In genomic region chr17:14960951-14961556, GRCm38 (mm10) we compare ENCODE assay signal across 7 mouse cellular contexts. TPM values are rescaled to one million over a fixed set of nuclear protein-coding genes. Genes with fewer than 3 reads are reported as not detected.
DNase-seq lines count a peak whose midpoint lies in the region; ATAC-seq lines count a peak whose summit lies in the region.
"Not testable (repeated sequence)": the region's sequence is repeated elsewhere in the genome, so short reads cannot be mapped to it uniquely, and the experiment has no call there.

Gene Phf10, minus strand, starts transcription at chr17:14961273.

- WGBS in embryonic facial prominence, embryonic 13.5 days = under 1% methylated on average over 47 of the region's 100 CpGs
- under 1% methylated on average over 43 of the region's 100 CpGs for WGBS in limb, embryonic 11.5 days

- H3K27me3 ChIP-seq in embryonic facial prominence, embryonic 13.5 days; limb, embryonic 11.5 days (ENCODE audit: control insufficient read depth, insufficient read depth, low read length): not testable (repeated sequence)

- H3K9me3 ChIP-seq in embryonic facial prominence, embryonic 13.5 days; limb, embryonic 11.5 days (ENCODE audit: control insufficient read depth, low read length): not testable (repeated sequence)

- H3K27ac ChIP-seq in embryonic facial prominence, embryonic 13.5 days = peak within 1 kb of the TSS; percentile 66; the same call in 1 of the 2 replicates
- not testable (repeated sequence) for H3K27ac ChIP-seq in limb, embryonic 11.5 days (replicated peaks; ENCODE audit: low read depth, low read length)

- H3K9ac ChIP-seq in embryonic facial prominence, embryonic 13.5 days = peak within 1 kb of the TSS; percentile 83
- H3K9ac ChIP-seq in limb, embryonic 11.5 days (ENCODE audit: low read length) = peak within 1 kb of the TSS; percentile 70

- DNase-seq in adrenal gland, postnatal 25 days = peak; percentile 54
- not testable (repeated sequence) for DNase-seq in heart, adult 8-10 months (ENCODE audit: low spot score)
- DNase-seq in kidney, adult 11 months = peak; percentile 35
- DNase-seq in limb, embryonic 11.5 days (ENCODE audit: low spot score) = peak; percentile 45
- DNase-seq in mesoderm, embryonic 11.5 days (ENCODE audit: low read depth, low spot score) = peak; percentile 8
- DNase-seq in spleen, postnatal 10 days (ENCODE audit: low spot score in 2 of 2) = peak; percentile 58 to 75

- peak within 1 kb of the TSS; percentile 68 for H3K4me3 ChIP-seq in embryonic facial prominence, embryonic 13.5 days
- peak within 1 kb of the TSS; percentile 61 for H3K4me3 ChIP-seq in limb, embryonic 11.5 days (ENCODE audit: low read depth, low read length)

- ATAC-seq in embryonic facial prominence, embryonic 13.5 days (ENCODE audit: insufficient number of reproducible peaks, insufficient read depth, low FRiP score, low TSS enrichment, low read depth) = peak; percentile 71; the same call in 1 of the 2 replicates
- peak; percentile 58; the same call in 1 of the 2 replicates for ATAC-seq in limb, embryonic 11.5 days (ENCODE audit: insufficient number of reproducible peaks, low FRiP score, low TSS enrichment, low read depth)

- H3K4me1 ChIP-seq in embryonic facial prominence, embryonic 13.5 days = peaks cover 11% of the 10 kb centered on the region
- not testable (repeated sequence) for H3K4me1 ChIP-seq in limb, embryonic 11.5 days (ENCODE audit: control insufficient read depth, insufficient read depth, low read length)

- H3K36me3 ChIP-seq in embryonic facial prominence, embryonic 13.5 days = peaks cover 11% of the 10 kb centered on the region
- not testable (repeated sequence) for H3K36me3 ChIP-seq in limb, embryonic 11.5 days (ENCODE audit: control insufficient read depth, insufficient read depth, low read length)

- peak within 1 kb of the TSS; percentile 91 for H3K4me2 ChIP-seq in embryonic facial prominence, embryonic 13.5 days
- H3K4me2 ChIP-seq in limb, embryonic 11.5 days (ENCODE audit: low read depth, severe bottlenecking) = peak within 1 kb of the TSS; percentile 90

RNA-seq across cellular contexts. Expression of gene Phf10, which starts in this region (rescaled TPM):
- total RNA-seq in adrenal gland, postnatal 25 days (2021) = 70.1 and 76.4 TPM in 2 replicates
- 33.5 and 36.0 TPM in 2 replicates for polyA plus RNA-seq in embryonic facial prominence, embryonic 13.5 days (2015; fragmentation: Nextera tagmentation; extraction: Ambion mirVana)
- 10 to 100 TPM; 45.6 to 49.7 (median 47.5) TPM for total RNA-seq in heart, adult 8-10 months (2022)
- 39.9 and 44.8 TPM in 2 replicates for polyA plus RNA-seq in limb, embryonic 11.5 days (2014; fragmentation: Nextera tagmentation; extraction: Ambion mirVana)
